Mouse (Mus musculus): Measurements from ENCODE around the gene Adipor2. TPM values are rescaled to one million over a fixed set of nuclear protein-coding genes. Genes with fewer than 3 reads are reported as not detected.

Gene Adipor2
- total RNA-seq, 2 experiments from 2014 or later: 204 to 214 TPM

DNA sequence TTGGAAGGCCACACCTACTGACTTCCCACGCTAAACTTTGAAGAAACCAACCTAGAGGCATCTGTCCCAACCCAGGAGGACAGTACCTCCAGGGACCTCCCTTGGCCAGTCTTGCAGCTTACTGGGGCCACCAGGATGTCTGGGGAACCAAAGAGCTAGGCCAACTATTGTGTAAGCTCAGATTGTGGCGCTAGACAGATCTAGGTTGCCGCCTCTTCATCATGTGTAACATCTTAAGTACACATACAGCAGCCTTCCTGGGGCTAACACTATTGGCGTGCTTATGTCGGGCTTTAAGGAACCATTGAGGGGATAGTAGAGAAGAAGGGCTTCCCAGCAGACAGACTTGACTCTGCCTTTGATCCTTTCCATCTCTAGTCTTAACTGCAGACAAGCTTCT is 69.7 kb downstream of the Adipor2 start:
- peak; percentile 28 for DNase-seq

DNA sequence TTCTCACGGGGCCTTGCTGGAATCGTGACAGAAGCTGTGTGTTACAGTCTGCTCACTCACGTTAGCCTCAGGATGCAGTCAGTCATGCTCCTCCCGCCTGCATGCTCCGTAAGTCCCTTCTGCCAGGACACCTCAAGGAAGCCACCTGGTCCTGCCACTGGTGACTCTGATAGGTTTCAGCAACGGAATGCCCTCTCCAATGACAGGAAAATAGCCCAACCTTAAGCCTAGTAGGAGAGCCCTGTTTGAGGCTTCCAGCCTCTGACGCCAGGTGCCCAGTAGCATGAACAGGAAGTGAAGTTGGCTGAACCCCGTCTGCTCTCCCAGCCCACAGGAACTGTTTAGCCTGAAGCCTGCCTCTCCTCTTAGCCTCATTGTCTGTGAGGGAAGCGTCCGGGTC is 71.2 kb downstream of the Adipor2 start:
- no peak for DNase-seq

DNA sequence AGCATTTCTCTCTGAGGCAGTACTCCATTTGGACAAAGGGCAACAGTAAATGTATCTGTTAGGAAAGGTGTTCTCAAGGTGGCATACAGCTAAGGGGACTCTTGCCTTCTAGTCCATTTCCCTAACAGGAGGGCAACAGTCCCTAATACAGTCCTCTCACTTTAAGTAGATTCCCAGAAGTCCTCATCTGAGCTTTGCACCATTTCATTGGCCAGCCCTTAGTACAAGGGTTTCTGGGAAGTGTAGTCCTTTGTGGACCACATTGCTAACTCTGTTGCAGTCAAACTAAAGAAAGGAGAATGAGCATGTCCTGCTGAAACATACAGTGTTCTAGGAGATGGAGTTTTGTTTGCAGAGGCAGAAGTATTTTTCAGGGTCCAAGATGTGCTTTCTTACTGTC is 76.1 kb downstream of the Adipor2 start:
- no peak for DNase-seq

DNA sequence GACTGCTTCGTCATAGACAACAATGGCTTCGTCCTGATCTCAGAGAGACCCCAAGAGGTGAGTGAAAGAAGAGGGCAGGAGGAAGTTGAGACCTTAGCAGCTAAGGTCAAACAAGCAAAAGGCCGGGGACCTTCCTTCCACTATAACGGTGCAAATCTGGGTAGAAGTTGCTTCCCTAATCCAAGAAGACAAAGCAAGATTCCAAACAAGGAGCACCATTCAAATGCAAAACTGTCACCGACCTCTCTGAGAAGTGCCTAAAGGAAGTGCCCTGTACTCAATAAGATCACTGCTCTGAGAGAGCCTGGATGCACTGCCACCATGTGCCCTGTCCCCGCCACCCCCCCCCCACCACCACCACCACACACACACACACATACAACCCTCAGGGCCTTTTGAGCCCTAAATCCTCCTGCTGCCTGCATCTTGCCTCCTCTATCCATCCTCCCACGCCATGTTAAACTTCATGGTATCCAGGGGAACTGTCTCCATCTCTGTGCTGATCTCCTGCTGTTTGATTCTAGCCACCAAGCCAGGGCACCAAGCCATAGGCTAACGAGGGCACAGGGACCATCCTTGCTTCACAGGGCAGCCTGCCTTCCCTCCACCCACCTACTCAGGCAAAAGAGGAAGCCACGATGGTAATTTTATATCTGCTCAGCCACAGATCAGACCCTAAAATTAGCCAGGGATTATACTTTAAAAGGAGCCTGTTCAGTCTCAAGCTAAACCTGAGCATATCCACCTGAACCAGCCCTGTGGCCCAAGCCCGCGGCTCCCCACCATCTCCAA is 79.2 kb downstream of the Adipor2 start:
- DNase-seq: no peak

DNA sequence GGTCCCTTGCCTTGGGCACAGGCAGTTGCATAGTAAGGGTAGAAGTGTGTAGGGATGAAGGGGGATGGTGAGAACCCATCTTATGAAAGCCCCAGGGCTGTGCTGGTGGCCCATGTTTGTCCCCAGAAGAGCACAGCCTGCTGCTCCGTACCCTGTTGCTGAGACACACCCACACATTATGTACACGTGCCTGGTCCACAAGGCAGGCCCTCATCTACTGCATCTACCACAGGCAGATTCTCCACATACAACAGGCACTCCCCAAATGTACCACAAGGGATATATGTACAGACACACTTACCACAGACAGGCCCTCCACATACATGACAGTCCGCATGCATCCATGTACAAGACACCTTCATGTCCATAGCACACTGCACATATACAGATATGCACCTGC is 80.2 kb downstream of the Adipor2 start:
- no peak for DNase-seq

DNA sequence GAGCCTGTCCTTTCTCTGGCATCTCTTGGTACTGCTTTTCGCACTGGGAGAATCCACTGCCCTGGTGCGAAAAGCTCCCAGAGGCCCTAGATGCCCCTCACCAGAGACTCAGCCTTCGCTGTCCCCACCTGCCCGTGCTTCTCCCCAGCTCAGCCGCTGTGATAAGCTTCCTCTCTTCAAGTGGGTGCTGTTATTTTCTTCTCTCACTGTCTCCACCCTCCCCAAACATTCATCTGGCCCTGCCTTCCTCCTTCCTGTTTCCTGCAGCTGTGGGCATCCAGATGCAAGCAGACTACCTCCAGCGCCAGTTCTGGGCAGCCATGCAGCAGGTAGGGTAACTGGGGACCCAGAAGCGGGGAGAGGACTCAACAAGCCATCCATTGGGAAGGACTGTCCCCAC is 81.4 kb downstream of the Adipor2 start:
- no peak for DNase-seq

DNA sequence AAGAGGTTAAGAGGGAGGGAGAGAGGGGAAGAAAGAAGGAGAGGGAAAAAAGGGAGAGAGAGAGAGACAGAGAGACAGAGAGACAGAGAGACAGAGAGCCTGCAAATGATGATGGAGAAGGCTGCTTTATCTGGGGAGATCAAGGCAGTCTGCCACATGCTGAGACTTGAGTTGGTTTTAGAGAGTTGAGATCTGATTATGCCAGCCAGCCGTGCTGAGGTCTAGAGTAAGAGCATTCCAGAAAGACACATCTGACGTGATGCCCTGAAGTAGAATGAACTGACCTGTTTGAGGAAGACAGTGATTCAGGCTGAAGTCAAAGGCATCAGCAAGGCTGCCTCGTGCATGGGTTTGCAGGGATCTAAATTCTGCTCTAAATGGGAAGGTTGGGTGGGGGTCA is 83.7 kb downstream of the Adipor2 start:
- no peak for DNase-seq

DNA sequence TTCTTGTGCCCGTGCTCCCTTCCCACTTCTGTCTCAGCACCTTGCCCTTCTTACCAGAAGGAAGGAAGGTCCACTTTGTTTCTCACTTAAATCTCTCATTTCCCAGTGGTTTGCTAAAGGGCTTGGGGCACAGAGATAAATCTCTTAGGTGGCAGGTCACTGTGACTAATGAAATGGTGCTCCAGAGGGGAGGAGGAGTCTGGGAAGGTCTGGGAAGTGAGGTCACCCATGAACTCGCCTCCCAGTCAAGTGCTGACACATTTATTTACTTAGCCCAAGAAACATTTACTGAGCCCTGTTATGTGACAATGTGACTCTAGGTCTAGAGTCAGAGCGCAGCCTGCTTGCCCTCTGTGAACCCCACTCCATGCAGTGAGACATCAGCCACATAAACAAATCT is 84.3 kb downstream of the Adipor2 start:
- DNase-seq: no peak

DNA sequence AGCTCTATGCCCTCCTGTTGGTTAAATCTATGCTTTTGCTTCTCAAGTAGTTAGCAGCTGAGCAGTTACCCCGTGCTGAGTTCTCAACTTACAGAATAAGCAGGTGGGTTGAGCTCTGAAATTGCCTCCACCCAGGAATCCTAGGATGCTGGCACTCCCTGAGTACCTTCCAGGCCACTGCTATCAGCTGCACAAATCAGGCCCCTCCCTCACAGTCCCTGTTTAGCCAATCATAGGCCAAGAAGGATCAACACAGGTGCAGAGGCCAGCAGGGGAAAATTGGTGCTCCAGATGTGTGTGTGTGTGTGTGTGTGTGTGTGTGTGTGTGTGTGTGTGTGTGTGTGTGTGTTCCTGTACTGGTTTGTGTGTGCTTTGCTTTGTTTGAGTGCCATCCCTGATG is 85.4 kb downstream of the Adipor2 start:
- DNase-seq: no peak

DNA sequence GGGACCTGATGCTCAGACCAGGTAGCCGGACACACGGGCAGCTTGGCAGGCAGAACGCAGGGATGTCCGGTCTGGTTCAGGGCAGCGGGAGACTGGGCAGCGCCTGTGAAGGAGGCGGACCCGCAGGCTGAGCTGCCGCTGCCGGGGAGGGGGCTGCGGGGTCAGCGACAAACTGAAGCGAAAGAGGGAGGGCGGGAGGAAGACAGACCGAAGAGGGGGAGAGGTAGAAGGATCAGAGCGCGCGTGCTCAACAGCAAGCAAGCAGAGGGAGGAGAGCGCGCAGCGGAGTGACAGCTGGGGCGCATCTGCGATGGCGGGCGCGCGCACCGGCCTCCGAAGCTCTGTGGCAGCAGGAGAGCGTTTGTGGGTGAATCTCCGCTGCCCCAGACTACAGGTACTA is 87.0 kb downstream of the Adipor2 start, which contains the start of gene Lrtm2:
TSS of gene Lrtm2 (minus strand) at position 261 of the 400 bp plus-strand sequence.
- DNase-seq: no peak

DNA sequence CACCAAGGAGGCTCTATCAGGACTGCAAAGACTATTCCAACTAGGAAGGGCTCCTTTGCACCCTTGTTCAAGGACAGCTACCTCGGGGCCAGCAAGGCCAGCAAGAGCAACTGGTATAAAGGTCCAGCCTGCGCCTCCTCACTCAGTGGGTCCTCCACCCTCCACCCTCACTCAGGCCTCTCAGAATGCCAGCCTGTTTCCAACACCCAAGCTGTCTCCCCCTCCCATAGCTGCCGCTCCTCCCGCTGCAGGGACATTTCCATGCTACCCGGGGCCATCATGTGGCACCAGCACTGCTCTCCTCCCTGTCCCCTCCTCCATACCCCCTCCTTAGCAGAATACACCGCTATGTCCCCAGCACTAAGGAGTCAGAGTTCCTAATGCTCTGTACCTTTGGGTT is 87.6 kb downstream of the Adipor2 start:
- DNase-seq: no peak

DNA sequence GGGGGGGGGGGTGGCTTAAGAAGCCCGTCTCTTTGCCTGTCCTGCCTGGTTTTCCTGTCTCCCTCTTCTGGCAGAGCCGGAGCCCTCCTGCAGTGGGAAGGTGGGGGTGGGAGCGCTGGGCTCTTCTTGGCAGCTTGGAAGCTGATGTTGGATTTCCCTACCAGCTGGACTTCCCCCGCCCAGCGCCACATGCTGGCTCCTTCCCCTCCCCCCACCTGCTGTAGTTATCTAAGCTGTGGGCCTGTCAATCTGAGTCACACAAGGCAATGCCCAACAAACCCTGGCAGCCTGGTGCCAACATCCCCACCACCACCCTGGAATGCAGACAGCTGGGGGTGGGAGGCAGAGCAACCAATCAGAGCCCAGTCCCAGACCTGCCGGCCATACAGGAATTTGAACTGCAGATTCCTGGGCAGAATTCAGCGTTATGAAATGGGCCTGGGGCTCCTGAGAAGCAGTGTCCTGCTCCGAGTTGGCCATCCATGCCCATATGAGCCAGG is 88.2 kb downstream of the Adipor2 start:
- DNase-seq: peak; percentile 31

DNA sequence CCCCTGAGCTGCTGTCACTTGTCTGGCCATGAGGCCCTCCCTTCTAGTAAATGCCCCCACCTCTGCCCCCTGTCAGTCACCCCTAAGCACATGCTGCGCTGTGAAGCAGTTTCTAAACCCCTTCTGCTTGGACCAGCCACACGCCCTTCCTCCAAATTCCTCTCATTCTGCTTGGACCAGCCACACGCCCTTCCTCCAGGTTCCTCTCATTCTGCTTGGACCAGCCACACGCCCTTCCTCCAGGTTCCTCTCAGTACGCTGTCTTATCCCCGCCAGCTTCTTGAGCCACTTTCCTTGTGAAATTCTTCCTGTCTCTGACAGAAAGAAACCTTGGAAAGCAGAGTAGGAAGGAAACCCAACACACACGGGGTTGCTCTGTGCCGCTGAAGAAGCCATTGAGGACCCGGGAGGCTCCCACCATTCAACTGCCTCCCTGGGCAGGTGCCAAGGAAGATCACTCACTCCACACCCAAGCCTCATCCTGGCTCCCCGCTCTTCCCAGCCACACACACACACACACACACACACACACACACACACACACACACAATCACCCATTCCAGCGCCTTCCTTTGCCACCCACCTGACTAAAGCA is 88.9 kb downstream of the Adipor2 start:
- no peak for DNase-seq

DNA sequence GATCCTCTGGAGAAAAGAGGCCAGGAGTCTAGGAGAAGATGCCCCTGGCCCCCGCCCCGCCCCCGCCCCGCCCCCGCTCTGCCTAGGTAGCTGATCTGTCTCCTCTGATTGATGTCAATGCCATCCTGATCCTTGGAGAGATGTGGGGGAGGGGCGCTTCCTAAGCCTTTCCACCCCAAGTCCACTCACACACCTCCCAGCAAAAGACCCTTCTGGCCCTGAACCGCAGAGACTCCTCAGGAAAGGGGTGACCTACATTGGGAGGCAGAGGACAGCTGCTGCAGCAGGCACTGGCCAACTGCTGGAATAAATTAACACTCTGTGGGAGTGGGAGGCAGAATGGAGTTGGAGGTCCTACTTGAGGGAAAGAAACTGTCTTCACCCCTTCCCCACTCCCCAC is 91.0 kb downstream of the Adipor2 start:
- DNase-seq: no peak

DNA sequence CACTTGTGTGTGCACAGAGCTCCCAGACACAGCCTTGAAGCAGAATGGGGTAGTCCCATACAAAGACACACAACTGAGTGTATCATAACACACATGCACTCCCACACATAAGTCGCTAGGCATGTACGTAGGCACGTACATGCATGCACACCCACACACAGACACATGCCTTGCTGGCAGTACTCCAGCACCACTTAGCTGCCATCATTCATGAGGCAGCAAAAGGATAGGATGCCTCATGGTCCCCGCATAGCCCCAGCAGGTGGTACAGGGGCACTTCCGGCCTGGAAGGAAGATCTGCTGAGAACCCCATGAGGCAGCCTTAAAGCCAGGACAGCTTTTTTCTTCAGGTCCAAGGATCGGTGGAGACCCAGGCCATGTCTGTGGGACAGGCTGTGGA is 91.5 kb downstream of the Adipor2 start:
- DNase-seq: no peak

DNA sequence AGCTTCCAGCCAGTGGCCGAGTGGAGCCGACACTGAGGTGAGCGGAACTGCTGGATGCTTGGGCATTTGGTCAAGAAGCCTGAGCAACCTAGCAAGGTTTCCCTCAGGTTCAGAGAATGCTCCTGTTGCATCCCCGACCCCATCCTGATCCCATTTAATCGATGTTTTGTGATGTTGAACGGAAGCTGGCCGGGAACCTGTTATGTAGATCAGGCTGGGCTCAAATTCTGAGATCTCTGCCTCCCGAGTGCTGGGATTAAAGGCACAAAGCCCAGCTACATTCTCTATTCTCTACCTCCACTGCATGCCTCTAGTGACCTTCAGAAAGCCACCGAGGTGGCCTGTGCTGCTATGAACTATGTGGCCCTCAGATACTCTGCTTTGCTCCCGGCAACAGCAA is 92.7 kb downstream of the Adipor2 start:
- DNase-seq: no peak

DNA sequence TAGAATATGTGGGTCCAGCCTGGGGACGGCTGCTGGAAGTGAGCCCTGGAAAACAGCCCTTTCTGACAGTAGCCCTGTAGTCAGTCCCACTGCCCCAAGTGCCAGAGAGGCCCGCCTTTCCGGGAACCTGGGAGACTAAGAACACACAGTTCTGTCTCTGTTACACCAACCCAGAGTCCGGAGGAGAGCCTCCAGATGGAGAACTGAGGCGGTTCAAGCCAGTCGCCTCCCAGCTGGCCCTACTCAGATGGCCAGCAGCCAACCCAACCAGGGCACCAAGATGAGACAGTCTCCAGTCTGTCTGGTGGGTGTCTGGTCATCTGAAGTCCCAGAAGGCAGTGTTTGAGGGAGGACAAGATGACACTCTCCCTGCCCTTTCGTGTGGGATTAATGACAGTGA is 95.8 kb downstream of the Adipor2 start:
- DNase-seq: no peak

DNA sequence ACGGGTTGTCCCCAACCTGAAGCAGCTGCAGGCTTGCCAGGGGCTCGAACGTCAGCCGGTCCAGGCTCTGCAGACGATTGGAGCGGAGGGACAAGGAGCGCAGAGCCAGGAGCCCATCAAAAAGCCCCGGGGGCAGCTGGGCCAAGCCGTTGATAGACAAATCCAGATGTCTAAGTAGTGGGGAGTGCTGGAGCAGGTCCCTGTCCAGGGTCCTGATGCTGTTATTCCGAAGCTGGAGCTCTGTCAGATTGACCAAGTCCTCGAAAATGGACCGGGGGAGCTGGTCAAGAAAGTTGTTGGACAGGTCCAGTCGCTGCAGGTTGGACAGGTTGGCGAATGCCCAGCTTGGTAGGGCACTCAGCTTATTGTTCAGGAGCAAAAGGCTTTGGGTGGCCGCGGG is 97.0 kb downstream of the Adipor2 start:
- peak; percentile 75 for DNase-seq

DNA sequence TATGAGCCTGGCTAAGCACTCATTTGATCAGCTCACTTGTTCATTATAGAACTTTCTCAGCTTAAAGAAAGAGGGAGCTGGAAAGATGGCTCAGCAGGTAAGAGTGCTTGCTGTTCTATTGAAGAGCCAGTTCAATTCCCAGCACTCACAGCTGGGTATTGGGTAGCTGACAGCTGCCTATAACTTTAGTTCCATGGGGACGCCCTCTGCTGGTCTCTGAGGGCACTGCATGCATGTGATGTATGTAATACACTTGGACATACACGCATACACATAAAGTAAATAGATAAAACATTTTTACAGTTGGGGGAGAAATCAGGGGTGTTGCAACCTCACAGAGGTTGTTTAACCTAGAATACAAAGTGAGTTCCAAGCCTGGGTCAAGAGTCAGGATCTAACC is 98.1 kb downstream of the Adipor2 start:
- no peak for DNase-seq

DNA sequence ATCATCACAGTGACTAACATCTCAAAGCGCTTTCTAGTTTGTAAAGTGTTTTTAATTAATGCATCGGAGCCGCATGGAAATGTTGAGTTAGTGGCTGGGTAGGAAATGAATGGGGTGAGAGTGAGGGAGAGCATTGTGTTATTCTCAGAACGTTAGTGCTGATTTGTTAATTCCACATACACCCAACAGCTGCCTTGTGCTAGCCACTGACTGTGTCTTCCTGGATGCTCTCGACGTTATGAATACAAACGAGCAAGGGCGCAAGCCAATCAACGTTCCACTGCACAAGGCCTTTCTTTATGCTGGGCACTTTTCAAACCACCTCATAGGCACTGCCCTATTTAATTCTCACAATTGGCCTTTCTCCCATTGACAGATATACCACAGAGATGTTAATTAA is 98.8 kb downstream of the Adipor2 start:
- no peak for DNase-seq

DNA sequence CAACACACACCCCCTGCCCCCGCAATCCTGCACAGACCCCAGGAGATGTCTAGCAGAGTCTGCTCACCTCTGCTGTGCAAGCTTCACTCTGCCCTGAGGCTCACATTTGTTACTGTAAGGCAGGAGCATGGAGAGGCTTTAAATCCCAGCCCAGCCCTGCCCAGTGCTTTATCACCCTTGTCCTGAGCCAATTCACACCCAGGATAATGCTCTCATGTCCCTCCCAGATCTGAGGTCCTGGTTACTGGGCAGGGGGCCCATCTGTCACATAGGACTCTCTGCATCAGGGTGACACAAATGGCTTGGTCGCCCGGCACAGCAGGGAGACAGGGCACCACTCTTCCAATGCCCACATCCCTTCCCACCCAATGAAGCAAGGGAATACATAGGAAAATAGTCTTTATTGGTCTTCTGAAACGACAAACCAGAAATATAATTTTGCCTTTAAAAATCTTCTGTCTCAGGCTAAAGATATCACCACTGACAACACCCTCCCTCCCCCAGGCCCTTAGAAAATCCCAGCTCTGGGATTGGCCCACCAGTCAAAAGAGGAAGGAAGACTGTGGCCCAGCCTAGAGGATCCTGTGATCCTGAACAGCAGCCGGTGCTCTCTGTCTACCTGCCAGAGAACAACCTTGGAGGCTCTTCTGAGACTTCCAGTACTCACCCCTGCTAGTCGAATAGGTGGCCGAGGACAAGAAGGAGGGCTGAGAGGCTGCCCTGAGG is 102.6 kb downstream of the Adipor2 start:
- no peak for DNase-seq

DNA sequence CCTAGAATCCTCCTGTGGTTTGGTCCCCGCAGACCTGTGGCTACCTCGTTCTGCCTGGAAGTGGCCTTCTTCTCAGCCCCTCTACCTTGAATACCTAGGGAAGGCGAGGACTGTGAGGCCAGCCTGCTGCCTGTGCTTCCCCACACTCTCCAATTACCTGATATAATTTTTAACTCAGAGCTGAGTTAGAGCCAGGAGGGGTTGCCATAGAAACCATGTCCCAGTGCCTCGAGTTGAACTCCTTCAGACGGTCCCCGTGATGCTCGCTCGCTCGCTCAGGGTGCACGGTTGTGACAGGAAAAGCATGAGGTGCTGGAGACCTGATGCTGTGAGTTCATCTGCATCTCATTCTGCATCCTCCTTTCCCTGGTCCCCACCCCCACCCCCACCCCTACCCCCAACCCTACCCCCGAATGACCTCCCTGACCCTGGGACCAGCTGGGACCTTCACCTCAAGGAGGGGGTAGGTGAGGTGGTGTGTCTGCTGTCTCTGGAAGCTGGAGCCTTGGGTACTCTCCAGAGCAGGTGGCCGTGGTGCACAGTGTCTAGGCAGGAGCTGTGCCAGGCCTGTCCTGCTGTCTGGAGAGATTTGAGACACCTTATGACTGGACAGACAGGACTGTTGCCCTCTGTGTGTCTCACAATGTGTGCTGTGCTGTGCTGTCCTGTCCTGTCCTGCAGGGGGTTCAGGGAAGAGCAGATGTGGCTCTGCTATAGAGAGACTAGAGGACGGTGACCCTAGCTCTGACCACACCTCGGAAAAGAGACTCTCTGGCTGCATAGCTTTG is 103.7 kb downstream of the Adipor2 start:
- DNase-seq: no peak

DNA sequence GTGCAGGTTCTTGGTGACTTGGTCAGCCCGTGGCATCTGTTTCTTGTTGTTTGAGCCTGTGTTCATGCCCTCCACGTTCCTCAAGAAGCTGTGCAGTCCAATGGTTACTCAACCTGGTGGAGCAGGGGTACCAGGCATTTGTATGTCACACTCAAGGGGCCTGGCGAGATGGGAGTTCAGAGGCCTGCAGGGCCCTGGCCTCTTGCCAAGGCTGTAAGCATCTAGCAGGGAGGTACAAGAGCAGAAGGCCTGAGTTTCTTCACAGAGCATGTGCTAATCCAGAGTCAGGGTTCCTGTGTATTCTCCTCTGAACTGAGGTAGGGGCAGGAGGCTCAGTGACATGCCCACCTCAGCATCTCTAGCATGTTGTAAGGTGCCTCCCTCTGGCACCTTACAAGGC is 104.4 kb downstream of the Adipor2 start:
- DNase-seq: no peak
